Mouse (Mus musculus): ENCODE data around the gene Hpcal1.

The Hpcal1 gene

GRCm38 (mm10) chr12:17686116-17686515, 4.5 kb upstream of the Hpcal1 start:
- DNase-seq (ENCODE audit: low spot score), result no peak

GRCm38 (mm10) chr12:17688913-17689312, 1.7 kb upstream of the Hpcal1 start:
- DNase-seq (ENCODE audit: low spot score), result no peak

- no peak for DNase-seq (ENCODE audit: low spot score)
Observed at GRCm38 (mm10) chr12:17689931-17690563, 609 bp upstream of the Hpcal1 start.

DNA sequence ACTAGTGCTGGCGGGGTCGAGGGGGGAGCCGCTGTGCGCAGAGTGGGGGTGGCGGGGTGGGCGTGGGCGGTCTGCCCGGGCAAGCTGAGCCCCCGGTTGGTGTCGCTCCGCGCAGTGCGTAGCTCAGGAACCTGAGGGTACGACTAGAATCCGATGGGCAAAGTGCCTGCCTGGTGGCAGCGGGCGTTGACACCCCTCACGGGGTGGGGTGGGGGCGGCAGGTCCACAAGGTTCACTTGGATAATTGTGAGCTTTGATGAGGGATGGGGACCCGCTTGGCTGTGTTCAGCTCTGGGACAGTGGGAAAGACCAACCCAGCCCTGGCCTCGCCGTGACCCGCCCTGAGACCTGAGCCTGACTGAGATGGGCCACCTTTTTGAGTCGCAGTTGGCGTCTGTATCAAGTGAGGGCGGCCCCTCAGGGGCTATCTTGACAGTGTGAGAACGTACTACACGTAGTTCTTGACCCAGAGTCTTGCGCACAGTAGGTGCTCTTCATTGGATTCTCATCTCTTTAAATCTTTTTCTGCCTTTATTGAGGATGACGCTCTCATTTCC, 742 bp downstream of the Hpcal1 start:
- peak; percentile 57 for DNase-seq (ENCODE audit: low spot score)

DNA sequence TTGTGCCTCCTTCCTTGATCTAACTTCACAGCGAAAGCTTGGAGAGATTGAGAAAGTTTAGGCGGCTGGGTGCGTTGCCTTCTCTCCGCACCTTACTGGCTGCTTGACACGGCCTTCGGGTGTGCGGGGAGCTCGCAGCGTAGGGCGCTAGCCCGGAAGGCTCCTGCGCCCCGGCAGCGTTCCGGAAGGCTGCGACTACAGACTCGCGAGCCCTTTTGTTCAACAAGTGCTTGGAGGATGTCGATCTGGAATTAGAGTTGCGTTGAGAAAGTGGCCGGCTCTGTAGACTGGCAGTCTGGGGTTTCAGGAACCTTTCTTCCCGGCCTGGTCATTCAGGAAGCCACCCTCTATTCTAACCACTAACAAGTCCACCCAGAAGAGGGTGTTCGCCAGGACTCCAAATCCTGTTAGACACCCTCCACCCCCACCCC, 1.2 kb downstream of the Hpcal1 start:
- DNase-seq (ENCODE audit: low spot score), result peak; percentile 23

DNA sequence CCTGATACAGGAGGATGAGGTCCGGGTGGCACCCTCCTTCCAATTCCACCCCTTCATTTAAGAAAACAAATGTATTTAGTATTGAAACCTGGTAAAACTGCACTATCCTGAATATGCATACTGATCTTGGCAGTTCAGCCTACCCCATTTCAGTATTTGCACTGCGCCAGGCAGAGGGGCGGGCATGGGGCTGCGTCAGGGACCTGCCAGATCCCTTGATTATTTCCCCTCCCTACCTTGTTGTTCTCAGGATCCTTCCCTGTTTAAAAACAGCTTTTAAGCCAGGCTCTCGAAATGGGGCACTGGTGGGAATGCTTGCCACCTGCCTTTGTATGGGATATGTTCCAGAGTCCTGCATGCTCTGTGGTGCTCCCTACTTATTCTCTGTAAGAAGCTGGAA, 1.7 kb downstream of the Hpcal1 start:
- DNase-seq (ENCODE audit: low spot score), result no peak

DNA sequence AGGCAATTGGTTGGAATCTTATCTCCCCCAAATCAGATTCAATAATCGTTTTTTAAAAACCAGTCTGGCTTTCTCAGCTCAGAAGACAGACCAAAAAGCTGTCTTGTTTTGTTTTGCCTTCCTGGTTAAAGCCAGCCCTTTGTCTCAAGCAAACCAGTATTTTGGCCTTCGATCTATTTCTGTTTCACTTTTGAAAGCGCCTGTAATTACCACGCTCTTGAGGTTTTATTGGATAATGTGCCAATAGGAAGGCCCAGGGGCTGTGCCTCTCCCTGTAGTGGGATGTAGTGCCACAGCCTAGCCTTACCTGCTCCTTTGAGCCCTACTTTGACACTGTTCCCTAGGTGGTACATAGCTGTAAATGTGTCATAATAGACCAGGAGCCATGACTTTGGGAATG, 2.3 kb downstream of the Hpcal1 start:
- no peak for DNase-seq (ENCODE audit: low spot score)

DNA sequence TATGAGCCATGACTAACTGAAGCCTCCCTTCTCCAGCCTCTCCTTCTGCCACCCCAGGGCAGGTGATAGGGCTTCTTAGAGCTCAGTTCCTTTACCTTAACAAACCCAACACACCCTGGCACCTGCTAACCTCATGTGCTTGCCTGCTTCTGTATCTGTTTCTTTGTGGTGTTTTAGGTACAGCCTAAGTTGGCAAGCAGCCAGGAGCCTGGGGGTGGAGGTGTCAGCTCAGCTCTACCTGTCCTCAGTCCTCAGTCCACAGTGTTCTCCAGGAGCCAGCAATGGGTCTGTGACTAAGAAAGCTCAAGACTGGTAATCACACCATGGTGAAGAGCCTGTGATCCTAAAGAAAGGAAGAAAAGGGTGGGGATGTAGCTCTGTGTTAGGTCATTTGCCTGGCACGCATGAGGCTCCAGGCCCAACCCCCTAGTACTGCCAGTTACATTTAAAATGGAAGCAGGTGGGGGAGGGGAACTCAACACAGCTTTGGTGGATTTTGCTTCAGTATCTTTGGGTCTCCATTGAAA, 4.0 kb downstream of the Hpcal1 start:
- no peak for DNase-seq (ENCODE audit: low spot score)

DNA sequence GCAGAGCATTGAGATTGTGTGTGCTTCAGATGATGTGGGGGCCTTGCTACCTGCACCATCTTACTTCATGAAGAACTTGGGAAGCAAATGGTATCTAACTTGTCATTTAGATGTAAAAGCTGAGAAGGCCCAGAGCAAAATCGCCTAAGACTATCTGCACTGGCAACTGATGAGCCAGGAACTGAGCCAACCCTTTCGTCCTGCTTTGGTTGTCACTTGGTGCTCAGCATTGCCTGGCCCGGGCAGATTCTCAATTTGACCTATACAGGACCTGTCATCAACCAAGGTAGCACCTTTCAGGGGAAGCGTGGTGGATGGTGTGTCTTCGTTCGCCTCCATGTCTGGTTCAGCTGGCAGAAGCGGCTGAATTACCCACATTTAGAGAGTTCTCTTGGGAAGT, 5.7 kb downstream of the Hpcal1 start:
- DNase-seq (ENCODE audit: low spot score), result no peak

DNA sequence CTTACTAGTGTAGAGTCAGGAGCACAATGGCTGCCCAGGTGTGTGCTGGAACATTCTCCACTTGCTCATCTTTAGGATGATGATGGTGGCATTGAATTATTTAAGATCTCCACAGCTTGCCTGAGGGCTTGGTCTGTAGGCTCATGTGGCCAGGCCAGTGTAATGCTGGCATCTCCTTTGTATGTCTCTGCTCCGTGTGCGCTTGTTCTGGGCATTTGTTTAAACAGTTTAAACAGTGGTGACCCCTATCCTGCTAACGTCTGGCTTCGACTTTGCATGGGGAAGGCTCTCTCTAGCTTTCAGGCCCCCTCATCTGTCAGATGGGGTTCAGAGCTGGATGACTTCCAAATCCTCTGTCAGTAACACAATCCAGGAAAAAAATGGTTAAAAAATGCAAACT, 8.3 kb downstream of the Hpcal1 start:
- DNase-seq (ENCODE audit: low spot score), result no peak

DNA sequence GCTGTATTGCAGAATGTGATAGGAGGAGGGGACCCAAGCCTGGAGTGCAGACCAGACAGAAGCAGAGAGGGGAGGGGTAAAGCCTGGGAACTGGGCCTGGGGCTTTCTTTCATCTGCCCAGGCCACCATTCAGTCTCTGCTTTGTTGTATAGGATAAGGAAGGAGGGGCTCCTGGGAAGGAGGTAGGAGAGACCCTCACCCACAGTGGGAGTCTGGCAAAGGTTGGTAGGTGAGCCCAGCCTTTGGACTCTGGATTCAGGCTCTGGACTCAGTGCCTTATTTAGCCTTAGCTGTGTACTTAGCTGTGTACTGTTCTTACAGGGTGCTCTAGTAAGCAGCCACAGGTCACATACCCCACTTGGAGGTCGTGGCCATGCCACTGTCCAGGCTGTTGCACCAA, 8.8 kb downstream of the Hpcal1 start:
- peak; percentile 42 for DNase-seq (ENCODE audit: low spot score)

DNA sequence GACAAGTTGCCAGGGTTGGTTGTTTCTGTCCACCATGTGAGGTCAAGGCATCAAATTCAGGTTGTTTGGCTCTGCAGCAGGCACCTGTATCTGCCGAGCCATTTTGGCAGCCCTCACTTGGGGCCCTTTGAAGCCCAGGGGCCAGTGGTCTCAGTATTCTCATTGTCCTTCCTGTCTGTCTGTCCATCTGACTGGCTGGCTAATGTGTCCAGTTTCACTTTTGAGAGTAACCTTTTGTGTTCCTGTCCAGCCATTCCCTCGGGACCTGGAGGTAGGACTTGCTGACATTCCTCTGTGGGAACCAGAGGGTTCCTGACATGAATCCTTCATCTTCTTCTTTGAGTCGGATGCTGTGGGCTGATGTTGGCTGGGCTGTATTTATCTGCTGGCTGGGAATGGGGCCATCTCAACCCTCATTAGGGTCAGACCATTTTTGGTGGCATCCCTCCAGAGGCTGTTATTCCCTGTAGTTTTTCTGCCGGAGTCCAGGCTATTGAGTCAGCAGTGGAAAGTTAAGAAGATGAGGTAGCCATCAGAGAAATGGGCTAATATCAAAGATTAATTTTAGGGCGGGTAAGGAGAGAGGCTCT, 10.6 kb downstream of the Hpcal1 start:
- DNase-seq (ENCODE audit: low spot score), result no peak

GRCm38 (mm10) chr12:17701795-17702194, 11.1 kb downstream of the Hpcal1 start:
- no peak for DNase-seq (ENCODE audit: low spot score)

DNA sequence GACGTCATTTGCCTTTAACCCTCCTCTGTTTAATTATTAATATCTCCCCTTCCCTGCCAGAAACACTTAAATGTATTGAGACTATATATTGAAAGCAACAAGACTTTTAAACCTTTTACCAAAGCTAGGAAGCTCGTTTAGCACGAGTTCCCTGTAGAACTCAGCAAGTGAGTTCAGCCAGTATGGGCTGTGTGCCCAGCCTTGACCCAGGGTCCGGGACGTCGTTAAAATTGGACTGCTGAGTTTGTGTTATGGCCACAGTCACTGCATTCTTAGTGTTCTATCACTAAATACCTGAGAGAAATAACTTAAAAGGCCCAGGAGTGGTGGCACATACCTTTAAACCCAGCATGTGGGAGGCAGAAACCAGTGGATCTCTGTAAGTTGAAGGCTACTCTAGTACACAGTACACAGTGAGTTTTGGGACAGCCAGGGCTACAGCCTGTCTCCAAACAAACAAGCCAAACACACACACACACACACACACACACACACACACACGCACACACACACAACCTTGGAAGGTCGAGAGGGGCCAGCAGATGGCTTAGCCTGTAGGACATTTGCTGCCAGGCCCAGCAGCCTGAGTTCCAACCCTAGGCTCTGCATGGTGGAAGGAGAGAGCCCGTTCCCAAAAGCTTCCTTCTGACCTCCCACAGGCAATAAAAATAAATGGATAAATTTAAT, 11.7 kb downstream of the Hpcal1 start:
- DNase-seq (ENCODE audit: low spot score), result no peak

GRCm38 (mm10) chr12:17702944-17703335, 12.3 kb downstream of the Hpcal1 start:
- no peak for DNase-seq (ENCODE audit: low spot score)

DNA sequence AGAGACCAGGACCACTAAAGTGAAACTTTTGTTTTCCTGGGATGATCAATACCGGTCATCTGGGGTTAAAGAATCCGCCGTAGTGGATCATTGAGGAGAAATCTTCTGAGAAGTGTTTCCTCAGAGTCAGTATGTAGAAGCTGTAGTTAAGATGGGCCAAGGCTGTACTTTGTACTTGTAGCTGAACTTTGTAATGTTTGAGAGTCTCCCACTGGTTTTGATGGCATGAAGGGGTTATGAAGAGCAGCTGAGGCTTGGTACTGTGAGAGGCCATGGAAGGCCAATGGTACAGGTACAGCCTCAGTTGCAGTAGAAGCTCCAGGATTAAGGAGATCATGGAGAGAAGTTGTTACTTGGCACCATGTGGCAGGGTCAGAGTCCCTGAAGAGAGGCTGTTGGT, 13.2 kb downstream of the Hpcal1 start:
- no peak for DNase-seq (ENCODE audit: low spot score)

DNA sequence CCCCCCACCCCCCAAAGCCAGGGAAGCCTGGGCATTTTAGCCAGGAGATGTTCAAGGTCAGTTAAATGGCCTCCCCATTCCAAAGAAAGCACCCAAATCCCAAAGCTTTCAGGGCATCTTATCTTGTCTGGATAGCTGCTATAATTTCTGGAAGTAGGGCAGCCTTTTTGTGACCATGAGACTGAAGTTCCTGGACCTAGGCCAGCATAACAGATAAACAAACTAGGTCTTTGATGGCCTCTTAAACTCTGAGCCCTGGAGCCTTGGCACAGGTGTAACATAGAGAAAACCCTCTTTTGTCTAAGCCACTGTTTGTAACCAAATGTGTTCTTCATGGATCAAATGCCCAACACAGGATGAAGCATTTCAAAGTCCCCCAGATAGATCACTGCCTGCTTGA, 16.8 kb downstream of the Hpcal1 start:
- DNase-seq (ENCODE audit: low spot score), result no peak

DNA sequence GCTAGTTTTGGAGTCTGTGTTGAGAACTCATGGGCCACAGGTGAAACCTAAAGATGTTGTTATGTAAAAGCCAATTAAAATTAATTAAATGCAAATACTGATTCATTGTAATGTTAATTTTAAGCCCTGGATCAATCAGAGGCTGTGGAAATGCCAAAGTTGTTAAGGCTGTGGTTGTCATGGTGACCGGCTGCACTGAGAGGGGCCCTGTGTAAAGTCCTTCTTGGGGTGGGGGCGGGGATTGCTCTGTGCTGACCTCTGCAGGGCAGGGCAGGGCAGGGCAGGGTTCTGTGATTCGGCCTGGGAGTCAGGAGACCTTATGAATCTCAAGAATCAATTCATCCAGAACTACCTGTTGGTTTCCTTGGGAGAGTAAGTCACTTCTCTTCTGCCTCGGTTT, 18.8 kb downstream of the Hpcal1 start:
- peak; percentile 80 for DNase-seq (ENCODE audit: low spot score)

GRCm38 (mm10) chr12:17709926-17710746, 19.5 kb downstream of the Hpcal1 start:
- DNase-seq (ENCODE audit: low spot score), result peak; percentile 44

DNA sequence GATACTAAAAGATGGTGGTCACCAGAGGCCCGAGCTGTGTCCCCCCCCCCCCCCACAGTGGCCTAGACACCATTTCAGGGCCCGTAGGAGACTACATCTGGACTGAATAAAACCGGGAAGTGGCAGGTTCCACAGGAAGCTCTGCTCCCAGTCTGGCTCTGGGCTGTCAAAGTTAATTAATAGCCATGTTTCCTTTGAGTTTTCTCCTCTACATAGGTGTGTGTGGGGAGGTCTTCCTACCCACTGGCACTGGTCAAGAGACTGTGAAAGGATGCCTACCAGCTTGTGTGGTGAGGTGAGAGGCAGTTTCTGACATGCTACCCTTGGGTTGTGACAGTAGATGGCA, 20.1 kb downstream of the Hpcal1 start:
- no peak for DNase-seq (ENCODE audit: low spot score)

DNA sequence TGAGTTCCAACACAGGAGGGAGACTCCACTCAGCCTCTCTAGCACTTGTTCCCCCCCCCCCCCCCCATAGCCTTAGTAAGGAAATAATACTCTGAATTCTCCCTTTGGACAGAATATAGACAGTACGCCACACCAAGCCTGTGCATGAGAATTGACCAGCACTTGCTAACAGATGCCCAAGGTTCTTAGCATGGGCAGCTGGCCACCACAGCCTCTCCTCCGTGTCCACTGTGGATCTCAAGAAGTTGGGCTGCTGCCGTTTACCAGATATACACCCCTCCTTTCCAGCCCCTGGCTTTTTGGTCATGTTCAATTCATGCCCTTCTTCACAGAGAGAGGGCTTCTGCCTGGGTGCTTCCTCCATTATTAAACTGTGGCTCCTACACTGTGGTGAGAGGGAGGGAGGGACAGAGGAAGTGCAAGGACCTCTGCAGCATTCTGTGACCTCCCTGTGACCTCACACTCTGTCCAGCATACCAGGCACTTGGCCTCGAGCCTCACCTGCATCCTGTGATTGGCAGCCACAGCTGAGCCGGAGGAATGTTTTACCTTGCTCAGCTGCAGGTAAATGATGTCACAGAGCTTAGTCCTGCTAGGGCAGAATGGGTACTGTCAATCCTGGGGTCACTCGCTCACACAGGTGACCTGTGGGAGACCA, 21.2 kb downstream of the Hpcal1 start:
- DNase-seq (ENCODE audit: low spot score), result peak; percentile 20

- DNase-seq (ENCODE audit: low spot score), result no peak
Observed at GRCm38 (mm10) chr12:17712571-17712970, 21.9 kb downstream of the Hpcal1 start.

Data from embryo, embryonic 10 days (tissue).